ENCODE assay signal across 15 mouse cellular contexts in the genomic region with DNA sequence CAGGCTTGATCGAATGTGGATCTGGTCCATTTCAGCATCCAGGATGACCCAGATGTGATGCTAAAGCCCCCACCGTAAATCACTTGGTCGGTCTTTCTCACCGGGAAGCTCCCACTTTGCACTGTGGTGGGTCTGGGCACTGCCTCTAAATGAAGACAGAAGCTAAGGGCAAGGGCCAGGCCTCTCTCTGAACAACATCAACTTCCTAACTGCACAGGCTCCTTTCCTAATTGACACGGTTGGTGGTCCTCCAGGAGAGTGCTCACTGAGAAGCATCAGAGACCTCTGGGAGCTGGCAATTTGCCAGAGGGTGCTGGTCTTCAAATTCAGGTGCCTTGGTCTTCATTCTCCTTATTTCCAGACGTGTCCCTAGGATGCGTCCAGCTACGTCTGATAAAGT.
"Had no signal": no experiment of that assay in that cellular context is flagged by ENCODE, and none has a peak within 500 bp of the region (broad histone marks: within the 10 kb centered on the region; RNA-seq: fewer than 3 reads in every experiment).

No protein-coding gene starts in this region.

- H3K36me3 ChIP-seq: limb, embryonic 12.5 days; lung, embryonic 15.5 days; midbrain, embryonic 15.5 days; neural tube, embryonic 12.5 days had no signal

- H3K4me3 ChIP-seq: limb, embryonic 12.5 days; lung, embryonic 15.5 days; megakaryocyte, embryonic 14.5 days; midbrain, embryonic 15.5 days; neural tube, embryonic 12.5 days had no signal

- H3K4me1 ChIP-seq: lung, embryonic 15.5 days; megakaryocyte, embryonic 14.5 days; midbrain, embryonic 15.5 days had no signal

- H3K27ac ChIP-seq: hindbrain, postnatal 0 days; limb, embryonic 12.5 days; lung, embryonic 15.5 days; macrophage; midbrain, embryonic 15.5 days; neural tube, embryonic 12.5 days had no signal

- H3K4me2 ChIP-seq: limb, embryonic 12.5 days; lung, embryonic 15.5 days; midbrain, embryonic 11.5 days; midbrain, embryonic 15.5 days; neural tube, embryonic 12.5 days had no signal

- H3K9me3 ChIP-seq: lung, embryonic 15.5 days; megakaryocyte, embryonic 14.5 days; midbrain, embryonic 15.5 days had no signal

- H3K9ac ChIP-seq: limb, embryonic 12.5 days; liver, embryonic 14.5 days; lung, embryonic 15.5 days; midbrain, embryonic 15.5 days; neural tube, embryonic 12.5 days had no signal

- DNase-seq: lung, postnatal 14 days; retina, postnatal 1 day; right cerebral cortex, postnatal 4 days; spleen, adult 18-20 months; thymus, adult 18-20 months; thymus, postnatal 25 days had no signal

- H3K27me3 ChIP-seq: lung, embryonic 15.5 days; midbrain, embryonic 15.5 days; neural tube, embryonic 12.5 days had no signal

- ATAC-seq: hindbrain, postnatal 0 days; midbrain, embryonic 15.5 days had no signal
